Mouse (Mus musculus): ENCODE measurements around the gene B430306N03Rik. TPM values are rescaled to one million over a fixed set of nuclear protein-coding genes. Genes with fewer than 3 reads are reported as not detected.

The B430306N03Rik gene
- polyA plus RNA-seq, 1 experiment = 4.3 TPM

DNA sequence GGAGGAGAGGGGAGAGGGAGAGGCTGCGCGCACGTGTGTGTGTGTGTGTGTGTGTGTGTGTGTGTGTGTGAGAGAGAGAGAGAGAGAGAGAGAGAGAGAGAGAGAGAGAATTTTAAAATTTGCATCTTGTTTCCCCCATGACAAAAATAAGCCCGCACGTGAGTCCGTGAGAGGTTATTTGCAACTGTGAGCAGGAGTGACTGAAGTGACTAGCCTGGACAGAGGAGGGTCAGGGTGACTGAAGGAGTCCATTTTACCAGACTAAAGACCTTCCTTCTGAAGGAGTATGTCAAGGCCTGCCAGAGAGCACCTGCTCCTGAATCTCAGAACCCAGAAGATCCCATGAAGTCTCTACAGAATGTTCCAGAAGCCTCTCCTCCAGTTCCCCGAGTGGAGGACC is 16.2 kb upstream of the B430306N03Rik start:
- Histone ChIP-seq H3K4me1 (replicated peaks; ENCODE audit: control insufficient read depth, insufficient read depth, low read length) (peaks cover 48% of the 10 kb centered on the region), H3K27ac (ENCODE audit: control insufficient read depth, insufficient read depth, low read length) (peak overlapping the region; percentile 94), H3K27me3 (ENCODE audit: control insufficient read depth, insufficient read depth, low read length) (no peaks in the 10 kb centered on the region), H3K36me3 (ENCODE audit: control insufficient read depth, insufficient read depth, low read length) (peaks cover 7% of the 10 kb centered on the region; the same call in 1 of the 2 replicates), H3K4me3 (ENCODE audit: control insufficient read depth, insufficient read depth, low read length) (peak overlapping the region; percentile 95; the same call in 1 of the 2 replicates)
- TF ChIP-seq CTCF (IDR thresholded peaks at IDR 0.05; ENCODE audit: borderline replicate concordance, control insufficient read depth, extremely low read depth, insufficient read depth, low read length, poor library complexity) = no peak
- no peak for TF ChIP-seq POLR2A (IDR thresholded peaks at IDR 0.05; ENCODE audit: control insufficient read depth, extremely low read depth, insufficient read depth, low read length, poor library complexity)
- no peak for DNase-seq
- WGBS = 14% methylated on average over 7 of the region's 7 CpGs

DNA sequence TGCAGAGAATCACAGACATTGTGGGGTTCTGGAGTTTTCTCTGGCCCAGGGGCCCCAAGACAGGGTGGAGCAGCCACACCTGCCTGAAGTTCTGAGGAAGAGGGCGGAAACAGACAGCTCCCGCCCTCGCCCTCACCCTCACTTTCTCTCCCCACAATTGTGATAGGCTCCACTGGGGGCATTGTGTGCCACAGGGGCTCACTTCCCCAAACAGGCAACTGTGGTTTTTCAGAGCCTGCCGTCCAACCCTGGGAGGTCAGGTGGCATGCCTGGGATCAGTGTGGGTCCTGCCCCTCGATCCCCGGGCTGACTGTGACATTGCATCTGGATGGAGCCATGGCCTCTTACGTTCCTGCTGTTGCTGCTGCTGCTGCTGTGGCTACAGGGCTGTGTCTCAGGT is 15.7 kb upstream of the B430306N03Rik start:
- Histone ChIP-seq H3K27ac (ENCODE audit: control insufficient read depth, insufficient read depth, low read length) (peak overlapping the region; percentile 94), H3K27me3 (ENCODE audit: control insufficient read depth, insufficient read depth, low read length) (no peaks in the 10 kb centered on the region), H3K4me3 (ENCODE audit: control insufficient read depth, insufficient read depth, low read length) (peak overlapping the region; percentile 95), H3K36me3 (ENCODE audit: control insufficient read depth, insufficient read depth, low read length) (peaks cover 7% of the 10 kb centered on the region; the same call in 1 of the 2 replicates), H3K4me1 (replicated peaks; ENCODE audit: control insufficient read depth, insufficient read depth, low read length) (peaks cover 48% of the 10 kb centered on the region)
- peak; percentile 79 for DNase-seq
- 3% methylated on average over 7 of the region's 7 CpGs for WGBS
- TF ChIP-seq POLR2A (IDR thresholded peaks at IDR 0.05; ENCODE audit: control insufficient read depth, extremely low read depth, insufficient read depth, low read length, poor library complexity) (peak; percentile 65; the same call in 1 of the 2 replicates), CTCF (IDR thresholded peaks at IDR 0.05; ENCODE audit: borderline replicate concordance, control insufficient read depth, extremely low read depth, insufficient read depth, low read length, poor library complexity) (peak; percentile 54; the same call in 1 of the 2 replicates)

DNA sequence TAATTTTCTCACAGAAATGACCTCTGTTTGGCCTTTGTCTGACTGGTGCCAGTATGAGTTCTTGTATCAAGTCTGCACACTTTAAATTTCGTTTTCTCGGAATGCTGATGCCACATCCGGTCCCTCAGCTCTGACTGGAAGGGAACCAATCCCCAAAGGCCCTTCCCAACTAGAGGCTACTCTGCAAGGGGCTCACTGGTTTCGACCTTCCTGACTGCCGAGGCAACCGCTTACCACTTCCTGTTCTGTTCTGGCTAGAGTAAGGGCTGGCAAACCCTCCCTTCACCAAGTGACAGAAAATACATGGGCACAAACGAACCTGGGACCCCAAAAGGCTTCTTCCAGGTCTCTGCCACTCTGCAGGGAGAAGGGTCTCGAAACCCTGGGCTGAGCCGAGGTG is 15.1 kb upstream of the B430306N03Rik start:
- H3K36me3 ChIP-seq (ENCODE audit: control insufficient read depth, insufficient read depth, low read length) = peaks cover 7% of the 10 kb centered on the region; the same call in 1 of the 2 replicates
- H3K27ac ChIP-seq (ENCODE audit: control insufficient read depth, insufficient read depth, low read length) = peak overlapping the region; percentile 94
- H3K27me3 ChIP-seq (ENCODE audit: control insufficient read depth, insufficient read depth, low read length) = no peaks in the 10 kb centered on the region
- TF ChIP-seq POLR2A (IDR thresholded peaks at IDR 0.05; ENCODE audit: control insufficient read depth, extremely low read depth, insufficient read depth, low read length, poor library complexity) = no peak
- no peak for TF ChIP-seq CTCF (IDR thresholded peaks at IDR 0.05; ENCODE audit: borderline replicate concordance, control insufficient read depth, extremely low read depth, insufficient read depth, low read length, poor library complexity)
- peak overlapping the region; percentile 95 for H3K4me3 ChIP-seq (ENCODE audit: control insufficient read depth, insufficient read depth, low read length)
- DNase-seq = peak; percentile 74
- WGBS = 4% methylated on average over 9 of the region's 9 CpGs
- H3K4me1 ChIP-seq (replicated peaks; ENCODE audit: control insufficient read depth, insufficient read depth, low read length) = peaks cover 48% of the 10 kb centered on the region

DNA sequence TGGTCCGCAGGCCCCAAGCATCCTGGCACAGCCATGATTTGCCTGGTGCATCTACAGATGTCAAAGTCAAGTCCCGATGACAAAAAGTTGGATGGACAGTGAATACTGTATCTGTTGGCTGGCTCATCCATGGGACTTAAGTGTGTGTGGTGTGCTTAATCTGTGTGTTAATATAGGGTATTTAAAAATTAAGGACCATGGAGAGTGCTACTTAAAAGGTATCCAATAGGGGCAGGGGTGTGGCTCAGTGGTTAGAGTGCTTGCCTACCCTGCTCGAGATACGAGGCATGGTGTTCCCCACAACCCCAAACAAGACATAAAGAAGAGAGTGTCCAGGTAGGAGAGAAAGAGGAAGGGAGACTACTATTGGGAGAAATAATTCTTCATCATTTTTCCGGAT is 14.1 kb upstream of the B430306N03Rik start:
- H3K4me1 ChIP-seq (replicated peaks; ENCODE audit: control insufficient read depth, insufficient read depth, low read length) = peaks cover 43% of the 10 kb centered on the region
- H3K36me3 ChIP-seq (ENCODE audit: control insufficient read depth, insufficient read depth, low read length) = peaks cover 7% of the 10 kb centered on the region; the same call in 1 of the 2 replicates
- no peak overlapping the region for H3K27ac ChIP-seq (ENCODE audit: control insufficient read depth, insufficient read depth, low read length)
- H3K4me3 ChIP-seq (ENCODE audit: control insufficient read depth, insufficient read depth, low read length) = no peak overlapping the region
- DNase-seq = no peak
- TF ChIP-seq CTCF (IDR thresholded peaks at IDR 0.05; ENCODE audit: borderline replicate concordance, control insufficient read depth, extremely low read depth, insufficient read depth, low read length, poor library complexity) (no peak), POLR2A (IDR thresholded peaks at IDR 0.05; ENCODE audit: control insufficient read depth, extremely low read depth, insufficient read depth, low read length, poor library complexity) (no peak)
- no peaks in the 10 kb centered on the region for H3K27me3 ChIP-seq (ENCODE audit: control insufficient read depth, insufficient read depth, low read length)
- 61% methylated on average over 5 of the region's 5 CpGs for WGBS

DNA sequence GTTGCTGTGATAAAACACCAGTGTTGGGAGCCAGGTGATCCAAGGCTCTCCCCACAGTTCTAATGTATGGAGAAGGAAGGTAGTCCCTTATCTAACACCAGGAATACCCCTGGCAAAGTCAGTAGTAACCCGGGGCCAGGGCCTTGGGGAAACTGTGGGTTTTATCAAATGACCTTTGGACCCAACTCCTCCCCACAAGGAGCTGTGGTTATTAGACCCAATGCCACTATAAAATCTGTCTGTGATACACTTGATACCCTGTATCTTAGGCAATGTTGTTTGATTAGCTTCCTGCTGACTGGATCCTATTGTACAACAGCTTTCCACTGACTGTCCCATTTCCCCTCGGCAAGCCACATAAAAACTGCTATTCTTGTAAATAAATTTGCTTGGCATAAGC is 3.8 kb upstream of the B430306N03Rik start:
- no peak for TF ChIP-seq CTCF (IDR thresholded peaks at IDR 0.05; ENCODE audit: borderline replicate concordance, control insufficient read depth, extremely low read depth, insufficient read depth, low read length, poor library complexity)
- TF ChIP-seq POLR2A (IDR thresholded peaks at IDR 0.05; ENCODE audit: control insufficient read depth, extremely low read depth, insufficient read depth, low read length, poor library complexity) = no peak
- Histone ChIP-seq H3K27ac (ENCODE audit: control insufficient read depth, insufficient read depth, low read length) (no peak overlapping the region), H3K4me1 (replicated peaks; ENCODE audit: control insufficient read depth, insufficient read depth, low read length) (peaks cover 8% of the 10 kb centered on the region; the same call in 1 of the 2 replicates), H3K4me3 (ENCODE audit: control insufficient read depth, insufficient read depth, low read length) (no peak overlapping the region), H3K27me3 (ENCODE audit: control insufficient read depth, insufficient read depth, low read length) (no peaks in the 10 kb centered on the region), H3K36me3 (ENCODE audit: control insufficient read depth, insufficient read depth, low read length) (peaks cover 27% of the 10 kb centered on the region)
- WGBS = 78% methylated on average over 2 of the region's 2 CpGs
- no peak for DNase-seq

DNA sequence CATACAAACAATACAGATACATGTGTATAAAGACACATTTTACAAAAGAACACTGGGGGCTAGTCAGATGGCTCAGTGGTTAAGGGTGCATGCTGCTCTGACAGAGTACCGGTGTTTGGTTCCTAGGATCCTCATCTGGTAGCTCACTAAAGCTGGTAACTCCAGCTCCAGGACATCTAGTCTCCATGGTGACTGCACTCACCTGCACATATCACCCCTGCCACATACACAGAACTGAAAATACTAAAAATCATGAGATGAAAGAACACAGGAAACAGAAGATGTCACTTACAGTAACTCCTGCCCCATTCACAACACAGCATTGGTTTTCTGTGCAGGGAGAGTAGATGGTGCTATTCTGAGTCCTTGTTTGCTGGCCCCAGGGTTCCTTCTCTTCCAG is 2.7 kb downstream of the B430306N03Rik start:
- DNase-seq = no peak
- WGBS = 80% methylated on average over 1 of the region's 1 CpGs
- peaks cover 10% of the 10 kb centered on the region for H3K4me1 ChIP-seq (replicated peaks; ENCODE audit: control insufficient read depth, insufficient read depth, low read length)
- H3K36me3 ChIP-seq (ENCODE audit: control insufficient read depth, insufficient read depth, low read length) = no peaks in the 10 kb centered on the region
- no peak overlapping the region for H3K4me3 ChIP-seq (ENCODE audit: control insufficient read depth, insufficient read depth, low read length)
- no peak overlapping the region for H3K27ac ChIP-seq (ENCODE audit: control insufficient read depth, insufficient read depth, low read length)
- no peaks in the 10 kb centered on the region for H3K27me3 ChIP-seq (ENCODE audit: control insufficient read depth, insufficient read depth, low read length)
- TF ChIP-seq CTCF (IDR thresholded peaks at IDR 0.05; ENCODE audit: borderline replicate concordance, control insufficient read depth, extremely low read depth, insufficient read depth, low read length, poor library complexity) = no peak
- no peak for TF ChIP-seq POLR2A (IDR thresholded peaks at IDR 0.05; ENCODE audit: control insufficient read depth, extremely low read depth, insufficient read depth, low read length, poor library complexity)

DNA sequence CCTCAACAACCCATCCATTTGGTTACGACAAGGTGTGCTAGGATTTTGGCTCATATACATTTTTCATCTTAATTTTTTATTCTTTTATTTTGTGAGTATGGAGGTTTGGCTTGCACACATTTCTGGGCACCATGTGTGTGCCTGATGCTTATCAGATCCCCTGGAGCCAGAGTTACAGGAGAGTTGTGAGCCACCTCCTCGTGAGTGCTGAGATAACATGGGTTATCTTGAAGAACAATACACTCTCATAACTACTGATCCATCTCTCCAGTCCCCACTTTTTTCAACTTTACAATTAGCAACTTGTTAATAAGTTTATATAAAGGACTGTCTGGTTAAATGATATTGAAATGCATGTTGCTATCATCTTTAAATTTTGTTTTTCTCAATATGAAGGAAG is 5.3 kb downstream of the B430306N03Rik start:
- Histone ChIP-seq H3K27me3 (ENCODE audit: control insufficient read depth, insufficient read depth, low read length) (no peaks in the 10 kb centered on the region), H3K4me3 (ENCODE audit: control insufficient read depth, insufficient read depth, low read length) (no peak overlapping the region), H3K27ac (ENCODE audit: control insufficient read depth, insufficient read depth, low read length) (no peak overlapping the region), H3K36me3 (ENCODE audit: control insufficient read depth, insufficient read depth, low read length) (no peaks in the 10 kb centered on the region), H3K4me1 (replicated peaks; ENCODE audit: control insufficient read depth, insufficient read depth, low read length) (peaks cover 5% of the 10 kb centered on the region)
- TF ChIP-seq POLR2A (IDR thresholded peaks at IDR 0.05; ENCODE audit: control insufficient read depth, extremely low read depth, insufficient read depth, low read length, poor library complexity) = no peak
- no peak for TF ChIP-seq CTCF (IDR thresholded peaks at IDR 0.05; ENCODE audit: borderline replicate concordance, control insufficient read depth, extremely low read depth, insufficient read depth, low read length, poor library complexity)
- WGBS = 91% methylated on average over 2 of the region's 2 CpGs
- no peak for DNase-seq

Data from thymus, adult 2 months (tissue).